Mouse (Mus musculus) CH12.LX (cell line): ENCODE results near the gene Tmem207. TPM values are rescaled to one million over a fixed set of nuclear protein-coding genes. Genes with fewer than 3 reads are reported as not detected.

Source experiments
- DNase-seq: peaks from one replicate; pipeline ENCODE4 v3.0.0-alpha.2; 2013; ENCODE audit errors: extremely low read depth
- H3K27ac ChIP-seq: 2 replicates; pipeline ENCODE4 v1.5.1; 2012; ENCODE audit warnings: low read depth, mild to moderate bottlenecking, control low read depth, moderate library complexity; ENCODE audit not compliant: insufficient read depth
- H3K27me3 ChIP-seq: replicated peaks from 2 replicates; pipeline ENCODE3; 2012; ENCODE audit warnings: inconsistent platforms
- H3K36me3 ChIP-seq, 2 experiments: replicated peaks in 1 of 2; 2 replicates each; pipeline versions ENCODE3 to v1.6.1; 2012; ENCODE audit warnings: inconsistent platforms in 1 of 2, low read length in 1 of 2, mild to moderate bottlenecking in 1 of 2, mixed read lengths in 1 of 2, moderate library complexity in 1 of 2; ENCODE audit not compliant: control insufficient read depth in 1 of 2, insufficient read depth in 1 of 2
- H3K4me1 ChIP-seq, 2 experiments: 2 replicates each; pipeline ENCODE4 v1.6.1; 2012; ENCODE audit warnings: inconsistent platforms in 1 of 2, moderate library complexity in 1 of 2; ENCODE audit not compliant: insufficient read depth in 2 of 2, control insufficient read depth in 1 of 2
- H3K4me2 ChIP-seq: 2 replicates; pipeline ENCODE4 v1.6.1; 2012; ENCODE audit warnings: low read depth, mild to moderate bottlenecking, control low read depth; ENCODE audit not compliant: poor library complexity, insufficient read depth, severe bottlenecking
- H3K4me3 ChIP-seq, 3 experiments: fragments of 150-350 bp in 1 of 3; sonication (generic) in 1 of 3; replicated peaks in 1 of 3; 2 replicates each; pipeline versions ENCODE3 to v1.5.1; 2011 to 2012; ENCODE audit warnings: low read depth in 2 of 3, low read length in 2 of 3, mild to moderate bottlenecking in 2 of 3, moderate library complexity in 2 of 3, control low read depth in 1 of 3, improper control_type of control experiment in 1 of 3, inconsistent platforms in 1 of 3, mixed read lengths in 1 of 3; ENCODE audit not compliant: poor library complexity in 1 of 3
- H3K79me2 ChIP-seq: replicated peaks from 2 replicates; pipeline ENCODE4 v1.6.1; 2012; ENCODE audit warnings: mild to moderate bottlenecking, moderate library complexity; ENCODE audit not compliant: control insufficient read depth, poor library complexity, insufficient read depth, severe bottlenecking; ENCODE audit errors: extremely low read depth
- H3K9ac ChIP-seq: 2 replicates; pipeline ENCODE4 v1.6.1; 2012; ENCODE audit warnings: low read depth, mild to moderate bottlenecking, control low read depth, moderate library complexity; ENCODE audit not compliant: insufficient read depth
- H3K9me3 ChIP-seq: replicated peaks from 2 replicates; pipeline ENCODE3; 2012; ENCODE audit warnings: low read length, inconsistent platforms, mixed read lengths
- CHD1 ChIP-seq: IDR thresholded peaks from 2 replicates; pipeline ENCODE4 v1.6.1; 2012; ENCODE audit warnings: low read depth, low read length, improper control_type of control experiment, inconsistent platforms
- RCOR1 ChIP-seq: conservative IDR thresholded peaks from 2 replicates; pipeline ENCODE4 v1.6.1; 2012; ENCODE audit warnings: low read depth, mild to moderate bottlenecking, inconsistent platforms, low read length, improper control_type of control experiment
- dilution Hi-C: fragments of 300-500 bp; cut with MboI; formaldehyde crosslinking; loops from 2 replicates; pipeline ENCODE4 v1.14.3; 2020; ENCODE audit warnings: low sequenced_read_pairs; ENCODE audit not compliant: extremely low pct_unique_long_range_greater_than_20kb, extremely low pct_ligation_motif_present
- in situ Hi-C: fragments of 300-500 bp; cut with MboI; formaldehyde crosslinking; loops from 3 replicates; pipeline ENCODE4 v1.14.3; 2019; ENCODE audit warnings: low sequenced_read_pairs, low pct_ligation_motif_present, low pct_unique_long_range_greater_than_20kb, mixed read lengths
- polyA plus RNA-seq: library from polyadenylated mRNA; unstranded; fragments of >175 nt; gene quantifications from 2 replicates; pipeline ENCODE4 v1.2.1, GENCODE M21; 2012; ENCODE audit warnings: low read depth; ENCODE audit not compliant: insufficient read length
- total RNA-seq, 2 experiments: library from RNA; depleted of rRNA; stranded (reverse); fragments of 300-350 nt in 1 of 2; fragments of >200 nt in 1 of 2; gene quantifications; 2 replicates each; pipeline ENCODE4 v1.2.3; 2012 to 2014

Tmem207 gene
- total and polyA plus RNA-seq, 3 experiments = not detected

DNA sequence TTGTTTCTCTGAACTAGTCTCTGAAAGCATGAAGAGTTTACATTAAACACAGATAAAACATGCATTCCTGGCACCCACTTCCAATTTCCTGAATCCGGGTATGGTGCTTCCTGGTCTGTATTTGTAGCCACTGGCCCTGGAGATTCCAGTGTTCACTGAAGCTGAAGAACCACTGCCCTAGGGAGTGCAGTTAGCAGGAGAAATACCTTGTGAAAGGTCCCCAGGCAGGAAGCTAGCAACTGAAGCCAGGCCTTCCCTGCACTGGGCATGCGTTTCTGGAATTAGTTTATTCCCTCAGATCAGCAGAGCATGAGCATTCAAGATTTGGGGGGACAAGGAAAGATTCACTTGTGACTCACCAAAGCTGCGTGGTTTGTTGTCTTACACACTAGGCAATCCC, 72.4 kb downstream of the Tmem207 start:
- Histone ChIP-seq H3K4me1 (peaks cover 2 to 20% of the 10 kb centered on the region in 2 experiments; a peak in 3 of 4 replicates), H3K27ac (no peak overlapping the region), H3K36me3 (no peaks in the 10 kb centered on the region), H3K27me3 (no peaks in the 10 kb centered on the region), H3K4me3 (no peak overlapping the region), H3K9ac (no peak overlapping the region), H3K4me2 (no peak overlapping the region), H3K79me2 (no peaks in the 10 kb centered on the region)
- dilution Hi-C loops = no loop called here
- DNase-seq = no peak
- in situ Hi-C loops = no loop called here
- TF ChIP-seq CHD1 (no peak), RCOR1 (no peak)
- TF ChIP-seq, all 38 proteins: peak for 0
- no peaks in the 10 kb centered on the region for H3K9me3 ChIP-seq

Other genes with a start within 250 kb of the Tmem207 start
- gene Cldn1, start 154.9 kb downstream of the Tmem207 start, total RNA-seq (2012; rRNA removed) = not detected in 2 replicates
- not detected in 2 replicates for gene Cldn1, start 154.9 kb downstream of the Tmem207 start, total RNA-seq (2014; rRNA removed)
- gene Cldn1, start 154.9 kb downstream of the Tmem207 start, polyA plus RNA-seq = not detected in 2 replicates
- gene Cldn16, start 63.6 kb downstream of the Tmem207 start, total RNA-seq (2012; rRNA removed) = not detected in 2 replicates
- gene Cldn16, start 63.6 kb downstream of the Tmem207 start, total RNA-seq (2014; rRNA removed) = not detected in 2 replicates
- not detected in 2 replicates for gene Cldn16, start 63.6 kb downstream of the Tmem207 start, polyA plus RNA-seq
- 4.1 TPM in 2 replicates for gene Il1rap, start 54.9 kb upstream of the Tmem207 start, total RNA-seq (2012; rRNA removed)
- 14.4 and 15.0 TPM in 2 replicates for gene Il1rap, start 54.9 kb upstream of the Tmem207 start, total RNA-seq (2014; rRNA removed)
- gene Il1rap, start 54.9 kb upstream of the Tmem207 start, polyA plus RNA-seq = 8.7 and 9.4 TPM in 2 replicates